Mouse (Mus musculus) central nervous system, embryonic 11.5 days (tissue): ENCODE measurements around the gene Nmu. TPM values are rescaled to one million over a fixed set of nuclear protein-coding genes. Genes with fewer than 3 reads are reported as not detected.

ENCODE experiments used
- polyA plus RNA-seq: library from polyadenylated mRNA; depleted of rRNA; stranded (reverse); fragments of >200 nt; gene quantifications from 2 replicates; pipeline ENCODE4 v1.2.3, GENCODE M21; 2012; rRNA removed

Gene Nmu
- polyA plus RNA-seq, result 0.06 and 0.12 TPM in 2 replicates

DNA sequence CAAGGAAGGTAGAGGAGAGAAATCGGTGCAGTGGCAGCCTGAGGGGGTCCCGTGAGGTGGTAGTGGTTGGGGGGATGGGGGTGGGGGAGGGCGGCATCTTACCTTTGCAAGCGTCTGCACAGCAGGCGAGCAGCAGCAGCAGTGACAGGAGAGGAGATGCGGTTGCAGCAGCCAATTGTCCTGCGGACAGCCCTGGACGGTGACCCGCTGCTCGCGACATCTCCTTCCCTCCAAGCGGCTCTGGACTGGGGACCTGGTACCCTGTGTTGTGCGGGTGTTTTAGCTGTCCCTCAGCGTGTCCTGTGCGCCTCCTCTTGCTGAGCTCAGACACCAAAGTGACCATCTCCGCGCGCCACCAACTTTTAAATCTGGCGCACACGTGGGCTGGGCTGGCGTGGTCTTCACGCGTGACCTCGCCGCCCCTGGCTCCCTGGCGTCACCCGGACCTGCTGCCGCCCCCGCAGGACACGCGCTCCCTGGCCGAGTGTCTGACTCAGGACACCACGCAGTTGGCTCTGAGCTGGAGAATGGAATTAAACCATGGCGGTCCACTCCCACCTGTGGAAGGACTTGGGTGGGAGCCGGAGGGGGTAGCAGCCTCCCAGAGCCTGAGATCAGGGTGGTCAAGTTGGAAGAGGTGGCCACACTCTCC, at the start of gene Nmu:
Gene Nmu, minus strand, starts transcription at position 336 of the 652 bp plus-strand sequence.

GRCm38 (mm10) chr5:76330953-76331352, 32.6 kb downstream of the Nmu start, which contains the start of gene Pdcl2:
Gene Pdcl2, minus strand, starts transcription at chr5:76331156.

DNA sequence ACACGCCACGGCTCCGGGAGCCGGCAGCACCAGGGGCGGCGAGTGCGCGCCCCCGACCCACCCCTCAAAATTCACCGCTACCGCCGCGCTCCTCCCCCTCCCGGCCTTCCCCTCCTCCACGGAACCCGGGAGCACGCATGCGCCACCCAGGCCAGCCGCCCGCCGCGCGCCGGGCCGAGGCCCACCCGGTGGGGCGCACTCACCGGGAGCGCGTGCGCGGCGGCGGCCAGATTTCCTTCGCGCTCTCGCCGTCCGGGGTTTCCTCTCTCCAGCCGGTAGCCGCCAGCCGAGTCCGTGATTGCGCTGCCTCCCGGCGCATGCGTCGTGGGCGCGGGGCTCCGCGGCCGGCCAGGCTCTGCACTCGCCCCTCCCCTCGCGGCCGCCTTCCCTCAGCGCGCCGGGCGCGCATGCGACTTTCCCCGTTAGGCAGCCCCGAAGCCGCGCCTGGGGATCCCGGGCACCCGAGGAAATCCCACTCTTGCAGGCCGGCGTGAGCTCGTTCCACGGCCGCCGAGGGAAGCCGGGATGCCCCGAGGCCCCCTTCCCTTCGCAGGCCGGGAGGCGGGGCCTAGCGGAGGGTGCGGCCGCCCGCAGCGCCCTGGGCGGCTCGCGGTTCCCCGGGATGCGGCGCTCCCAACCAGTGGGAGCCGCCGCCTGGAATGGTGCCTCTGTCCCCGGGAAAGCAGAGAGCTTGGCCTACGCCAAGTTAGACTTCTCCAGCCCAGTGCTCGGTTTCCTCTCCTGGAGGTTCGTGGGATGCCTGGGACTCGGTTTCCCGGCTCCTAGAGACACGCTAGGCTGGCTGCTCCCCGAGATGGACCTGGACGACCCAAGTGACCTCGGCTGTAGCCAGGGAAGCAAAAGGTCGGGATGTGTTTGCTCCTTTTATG, 58.9 kb downstream of the Nmu start, which contains the start of gene Clock:
Gene Clock, minus strand, starts transcription at position 341 of the 890 bp plus-strand sequence.

Other genes starting within 250 kb of the Nmu start
- 16.6 and 33.5 TPM in 2 replicates for gene Srd5a3, start 223.5 kb downstream of the Nmu start, polyA plus RNA-seq
- 107 and 130 TPM in 2 replicates for gene Tmem165, start 179.9 kb downstream of the Nmu start, polyA plus RNA-seq
- gene Clock, start 59.0 kb downstream of the Nmu start, polyA plus RNA-seq, result 5.2 and 11.1 TPM in 2 replicates
- gene Pdcl2, start 32.6 kb downstream of the Nmu start, polyA plus RNA-seq, result not detected in 2 replicates
- gene Gm7271, start 120.3 kb upstream of the Nmu start, polyA plus RNA-seq, result 0.16 and 1.6 TPM in 2 replicates
- gene Exoc1, start 165.5 kb upstream of the Nmu start, polyA plus RNA-seq, result 78.6 and 86.8 TPM in 2 replicates
- gene Cep135, start 224.9 kb upstream of the Nmu start, polyA plus RNA-seq, result 14.8 and 16.2 TPM in 2 replicates